Mouse (Mus musculus) forebrain, embryonic 16.5 days (tissue): ENCODE results near the gene Carmil1. TPM values are rescaled to one million over a fixed set of nuclear protein-coding genes. Genes with fewer than 3 reads are reported as not detected.
A peak's percentile ranks its signal among the peaks of the same experiment; 100 is the strongest.

Source experiments
- ATAC-seq: fragments of 200-750 bp; cut with Nextera tagmentation; 2 replicates; pipeline ENCODE4 v1.8.0; 2017; ENCODE audit warnings: mild to moderate bottlenecking, moderate library complexity
- H3K27ac ChIP-seq: fragments of 300-500 bp; sonication (generic); 2 replicates; pipeline ENCODE4 v1.5.1; 2014; ENCODE audit warnings: low read length, control low read depth
- H3K27me3 ChIP-seq: fragments of 300-500 bp; sonication (generic); replicated peaks from 2 replicates; pipeline ENCODE4 v1.6.1; 2014; ENCODE audit warnings: low read length; ENCODE audit not compliant: control insufficient read depth, insufficient read depth
- H3K36me3 ChIP-seq: fragments of 300-500 bp; sonication (generic); 2 replicates; pipeline ENCODE4 v1.6.1; 2014; ENCODE audit not compliant: control insufficient read depth, insufficient read depth
- H3K4me1 ChIP-seq: fragments of 300-500 bp; sonication (generic); replicated peaks from 2 replicates; pipeline ENCODE4 v1.6.1; 2014; ENCODE audit warnings: low read length; ENCODE audit not compliant: control insufficient read depth, insufficient read depth
- H3K4me2 ChIP-seq: fragments of 300-500 bp; sonication (generic); 2 replicates; pipeline ENCODE4 v1.6.1; 2014; ENCODE audit warnings: mild to moderate bottlenecking, low read length, control low read depth
- H3K4me3 ChIP-seq: fragments of 300-500 bp; sonication (generic); replicated peaks from 2 replicates; pipeline ENCODE4 v1.5.1; 2014; ENCODE audit warnings: mild to moderate bottlenecking, low read length, control low read depth
- H3K9ac ChIP-seq: fragments of 300-500 bp; sonication (generic); replicated peaks from 2 replicates; pipeline ENCODE4 v1.6.1; 2014; ENCODE audit warnings: low read depth, low read length, control low read depth
- H3K9me3 ChIP-seq: fragments of 300-500 bp; sonication (generic); 2 replicates; pipeline ENCODE4 v1.6.1; 2016; ENCODE audit warnings: low read length; ENCODE audit not compliant: control insufficient read depth
- WGBS: fragments of 180-500 bp; shearing (Covaris S2); extraction: QIAGEN DNeasy Blood & Tissue Kit; methylation state at CpG from one replicate; pipeline ENCODE4 v1.1.7; 2014; 5-methylcytosine and 5-hydroxymethylcytosine counted together
- polyA plus RNA-seq: library from polyadenylated mRNA; unstranded; fragments of >200 nt; fragmentation: Nextera tagmentation; extraction: Ambion mirVana; gene quantifications from 2 replicates; pipeline ENCODE4 v1.2.1, GENCODE M21; 2015

Gene Carmil1
- polyA plus RNA-seq, 1 experiment from 2014 or later, result 53.8 TPM

DNA sequence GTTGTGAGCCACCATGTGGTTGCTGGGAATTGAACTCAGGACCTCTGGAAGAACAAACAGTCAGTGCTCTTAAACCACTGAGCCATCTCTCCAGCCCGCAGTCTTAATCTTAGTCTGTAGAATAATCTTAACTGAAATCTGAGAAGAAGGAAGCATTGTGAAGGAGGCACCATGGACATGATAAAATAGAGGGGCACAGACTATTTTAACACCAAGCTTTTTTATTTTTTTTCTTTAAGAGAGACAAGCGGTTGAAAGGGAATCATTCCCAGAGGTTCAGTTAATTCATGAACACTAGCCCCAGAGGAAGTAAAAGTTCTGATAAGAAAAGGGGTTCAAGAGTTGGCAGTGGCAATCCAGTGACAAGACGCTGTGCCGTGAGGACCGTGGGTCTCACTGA is 15.8 kb downstream of the Carmil1 start:
- Histone ChIP-seq H3K36me3 (no peaks in the 10 kb centered on the region), H3K4me2 (no peak overlapping the region), H3K27me3 (no peaks in the 10 kb centered on the region), H3K4me3 (no peak overlapping the region), H3K4me1 (peaks cover 6% of the 10 kb centered on the region), H3K9ac (no peak overlapping the region), H3K9me3 (no peaks in the 10 kb centered on the region), H3K27ac (no peak overlapping the region)
- 94% methylated on average over 5 of the region's 5 CpGs for WGBS
- no peak for ATAC-seq

DNA sequence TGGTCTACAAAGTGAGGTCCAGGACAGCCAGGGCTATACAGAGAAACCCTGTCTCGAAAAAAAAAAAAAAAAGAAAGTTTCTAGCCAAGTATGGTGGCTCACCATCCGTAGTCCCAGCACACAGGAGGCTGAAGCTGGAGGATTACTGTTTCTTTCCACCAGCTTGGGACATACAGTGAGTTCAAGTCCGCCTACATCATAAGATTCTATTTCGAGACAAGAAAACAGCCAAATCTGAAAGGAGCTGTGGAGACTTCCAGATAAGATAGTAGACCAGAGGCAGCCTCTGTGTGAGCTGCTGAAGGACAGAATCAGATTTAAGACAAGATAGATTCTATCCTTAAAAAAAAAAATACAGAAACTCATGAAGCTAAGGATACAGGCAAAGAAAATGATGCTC is 17.0 kb downstream of the Carmil1 start:
- Histone ChIP-seq H3K9ac (no peak overlapping the region), H3K4me2 (no peak overlapping the region), H3K27me3 (no peaks in the 10 kb centered on the region), H3K4me3 (no peak overlapping the region), H3K27ac (no peak overlapping the region), H3K9me3 (no peaks in the 10 kb centered on the region), H3K36me3 (no peaks in the 10 kb centered on the region), H3K4me1 (peaks cover 4% of the 10 kb centered on the region)
- ATAC-seq, result no peak
- 90% methylated on average over 4 of the region's 4 CpGs for WGBS

DNA sequence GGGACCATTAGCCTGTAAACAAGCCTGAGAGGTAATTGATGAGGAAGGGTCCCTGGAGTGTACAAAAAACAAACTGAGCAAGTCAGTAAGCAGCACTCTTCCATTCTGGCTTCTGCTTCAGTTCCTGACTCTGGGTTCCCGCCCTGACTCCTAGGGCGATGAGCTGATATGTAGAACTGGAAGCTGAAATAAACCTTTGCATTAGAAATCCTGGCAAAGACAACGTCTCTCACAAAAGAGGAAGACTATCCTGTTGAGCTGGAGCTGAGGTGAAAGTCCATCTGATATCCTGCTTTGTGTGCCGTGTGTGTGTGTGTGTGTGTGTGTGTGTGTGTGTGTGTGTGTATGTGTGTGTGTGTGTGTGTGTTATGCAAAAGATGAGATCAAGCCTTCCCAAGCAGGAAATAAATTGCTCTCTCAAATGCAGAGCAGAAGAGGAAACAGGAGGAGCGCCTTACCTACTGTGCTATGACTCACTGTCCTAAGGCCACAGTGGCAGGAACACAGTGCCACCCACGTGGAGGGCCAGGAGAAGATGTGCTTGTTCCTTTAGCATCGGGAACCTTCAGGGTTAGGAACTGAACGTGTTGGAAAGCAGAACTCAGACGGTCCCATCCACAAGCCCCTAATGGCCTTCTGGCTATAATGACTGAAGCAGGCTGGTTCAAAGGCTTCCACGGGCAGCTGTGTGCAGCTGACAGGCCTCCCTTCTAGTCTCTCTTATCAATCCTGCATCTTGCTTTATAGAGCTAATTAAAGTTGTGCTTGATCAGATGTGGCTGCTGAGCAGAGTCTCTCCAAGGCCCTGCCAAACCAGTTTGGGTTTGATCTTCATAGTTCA is 19.6 kb downstream of the Carmil1 start:
- no peak overlapping the region for H3K4me3 ChIP-seq

DNA sequence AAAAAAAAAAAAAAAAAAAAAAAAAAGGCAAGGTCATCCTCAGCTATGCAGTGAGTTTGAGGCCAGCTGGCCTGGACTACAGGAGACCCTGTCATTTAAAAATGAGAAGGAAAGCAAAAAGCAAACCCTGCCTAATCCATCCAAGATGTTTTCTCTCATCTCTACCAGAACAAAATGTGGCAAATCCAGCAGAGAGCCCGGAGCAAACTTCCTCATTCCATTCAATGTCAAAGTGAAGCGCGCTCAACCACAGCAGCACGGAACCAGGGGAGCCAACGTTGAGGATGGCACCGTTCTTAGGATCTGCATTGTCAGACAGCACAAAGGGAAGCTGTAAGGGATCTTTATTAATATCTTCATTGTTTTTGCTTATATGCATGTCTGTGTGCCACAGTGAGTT is 22.8 kb downstream of the Carmil1 start:
- WGBS, result 89% methylated on average over 6 of the region's 6 CpGs

More for the DNA sequence above, 19.6 kb downstream of the Carmil1 start:
- no peak overlapping the region for H3K9ac ChIP-seq
- H3K9me3 ChIP-seq, result no peaks in the 10 kb centered on the region
- no peak overlapping the region for H3K4me2 ChIP-seq
- ATAC-seq, result no peak
- H3K36me3 ChIP-seq, result no peaks in the 10 kb centered on the region
- WGBS, result 76% methylated on average over 10 of the region's 10 CpGs
- H3K4me1 ChIP-seq, result no peaks in the 10 kb centered on the region
- no peak overlapping the region for H3K27ac ChIP-seq
- no peaks in the 10 kb centered on the region for H3K27me3 ChIP-seq

DNA sequence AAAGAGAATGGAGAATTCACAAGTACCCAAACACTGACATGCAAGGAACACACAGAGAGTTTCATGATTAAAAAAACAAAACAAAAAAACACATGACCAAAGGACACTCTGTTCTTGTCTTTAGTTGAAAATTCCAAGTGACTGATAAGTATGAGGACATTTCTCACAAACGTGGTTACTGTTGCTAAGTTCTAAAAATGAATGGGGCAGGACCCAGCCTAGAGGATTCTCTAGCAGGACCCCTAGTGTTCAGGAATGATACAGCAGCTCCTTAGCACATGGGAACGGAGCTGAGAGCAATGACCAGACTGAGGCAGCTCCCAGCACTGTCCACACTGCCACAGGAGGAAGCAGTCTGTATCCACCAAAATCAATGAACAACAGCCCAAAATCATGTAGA is 26.6 kb downstream of the Carmil1 start:
- H3K27ac ChIP-seq, result no peak overlapping the region
- no peaks in the 10 kb centered on the region for H3K27me3 ChIP-seq
- H3K4me3 ChIP-seq, result no peak overlapping the region
- no peaks in the 10 kb centered on the region for H3K4me1 ChIP-seq
- H3K9ac ChIP-seq, result no peak overlapping the region
- ATAC-seq, result 0 out of 2 replicates have a peak, but pooled peaks have one; percentile 57
- 28% methylated on average over 2 of the region's 2 CpGs for WGBS
- no peaks in the 10 kb centered on the region for H3K36me3 ChIP-seq
- no peaks in the 10 kb centered on the region for H3K9me3 ChIP-seq
- H3K4me2 ChIP-seq, result no peak overlapping the region

More for the DNA sequence above, 22.8 kb downstream of the Carmil1 start:
- no peak for ATAC-seq
- H3K4me3 ChIP-seq, result no peak overlapping the region
- no peak overlapping the region for H3K4me2 ChIP-seq
- no peak overlapping the region for H3K9ac ChIP-seq
- no peak overlapping the region for H3K27ac ChIP-seq
- H3K36me3 ChIP-seq, result no peaks in the 10 kb centered on the region
- no peaks in the 10 kb centered on the region for H3K9me3 ChIP-seq
- H3K4me1 ChIP-seq, result no peaks in the 10 kb centered on the region
- no peaks in the 10 kb centered on the region for H3K27me3 ChIP-seq

DNA sequence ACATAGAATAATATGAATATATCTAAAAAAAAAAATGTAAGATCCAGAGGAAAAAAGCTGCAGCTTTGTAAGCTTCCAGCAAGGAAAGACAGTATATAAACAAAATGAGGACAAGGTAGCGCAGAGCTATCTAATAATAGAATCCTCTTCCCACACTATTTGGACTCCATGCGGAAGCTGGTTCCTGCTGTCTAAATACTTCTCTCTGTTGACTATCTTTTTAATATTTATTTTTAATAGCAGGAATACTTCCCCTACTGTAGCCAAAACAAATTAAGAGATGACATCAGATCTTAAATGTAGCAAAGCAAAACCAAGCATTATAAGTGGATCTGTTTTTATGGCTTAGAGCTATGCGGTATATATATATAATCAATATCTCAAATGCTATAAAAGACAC is 27.0 kb downstream of the Carmil1 start:
- no peak for ATAC-seq
- Histone ChIP-seq H3K27me3 (no peaks in the 10 kb centered on the region), H3K9ac (no peak overlapping the region), H3K4me2 (no peak overlapping the region), H3K4me3 (no peak overlapping the region), H3K9me3 (no peaks in the 10 kb centered on the region), H3K4me1 (no peaks in the 10 kb centered on the region), H3K27ac (no peak overlapping the region), H3K36me3 (no peaks in the 10 kb centered on the region)
- 90% methylated on average over 3 of the region's 3 CpGs for WGBS

DNA sequence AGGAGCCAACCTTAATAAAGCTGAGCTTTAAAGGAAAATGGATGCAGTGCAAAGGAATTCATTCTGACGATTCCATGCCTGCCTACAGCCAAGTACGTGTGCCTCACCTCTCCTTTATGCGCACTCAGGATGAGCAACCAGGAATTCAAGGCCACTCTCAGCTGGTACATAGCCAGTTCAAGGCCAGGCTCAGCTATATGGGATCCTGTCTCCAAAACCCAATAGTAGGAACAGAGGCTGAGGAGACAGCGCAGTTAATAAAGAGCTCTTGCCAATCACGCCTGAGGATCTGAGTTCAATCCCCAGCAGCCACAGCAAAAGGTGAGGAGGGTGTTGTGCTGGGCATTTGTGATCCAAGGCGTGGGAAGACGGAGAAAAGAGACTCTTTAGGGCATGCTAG is 29.4 kb downstream of the Carmil1 start:
- H3K4me3 ChIP-seq, result no peak overlapping the region
- no peak for ATAC-seq

DNA sequence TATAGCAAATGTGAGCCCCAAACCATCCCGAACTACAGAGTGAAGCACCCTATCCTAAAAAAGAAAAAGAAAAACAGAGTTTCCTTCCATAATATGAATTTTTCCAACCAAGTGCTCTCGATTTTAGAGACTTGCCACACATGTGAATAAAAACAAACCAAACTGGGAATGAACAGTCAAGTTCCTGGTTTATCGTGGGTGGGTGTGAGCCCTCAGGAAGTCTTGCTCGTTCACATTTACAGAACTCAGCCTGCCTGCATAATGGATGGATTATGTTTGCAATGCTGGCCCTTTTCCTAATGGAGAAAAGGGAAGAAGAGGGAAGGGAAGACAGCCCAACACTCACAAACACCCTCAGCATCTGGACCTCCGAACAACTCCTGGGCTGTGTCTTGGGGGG is 32.7 kb downstream of the Carmil1 start:
- Histone ChIP-seq H3K36me3 (no peaks in the 10 kb centered on the region), H3K4me1 (peaks cover 1% of the 10 kb centered on the region), H3K4me2 (no peak overlapping the region), H3K4me3 (no peak overlapping the region), H3K27ac (no peak overlapping the region), H3K9ac (no peak overlapping the region), H3K27me3 (no peaks in the 10 kb centered on the region), H3K9me3 (no peaks in the 10 kb centered on the region)
- no peak for ATAC-seq
- WGBS, result 76% methylated on average over 5 of the region's 5 CpGs

More for the DNA sequence above, 29.4 kb downstream of the Carmil1 start:
- Histone ChIP-seq H3K36me3 (no peaks in the 10 kb centered on the region), H3K27ac (no peak overlapping the region), H3K27me3 (no peaks in the 10 kb centered on the region), H3K4me2 (no peak overlapping the region), H3K4me1 (no peaks in the 10 kb centered on the region), H3K9ac (no peak overlapping the region), H3K9me3 (no peaks in the 10 kb centered on the region)
- WGBS, result 88% methylated on average over 7 of the region's 7 CpGs

DNA sequence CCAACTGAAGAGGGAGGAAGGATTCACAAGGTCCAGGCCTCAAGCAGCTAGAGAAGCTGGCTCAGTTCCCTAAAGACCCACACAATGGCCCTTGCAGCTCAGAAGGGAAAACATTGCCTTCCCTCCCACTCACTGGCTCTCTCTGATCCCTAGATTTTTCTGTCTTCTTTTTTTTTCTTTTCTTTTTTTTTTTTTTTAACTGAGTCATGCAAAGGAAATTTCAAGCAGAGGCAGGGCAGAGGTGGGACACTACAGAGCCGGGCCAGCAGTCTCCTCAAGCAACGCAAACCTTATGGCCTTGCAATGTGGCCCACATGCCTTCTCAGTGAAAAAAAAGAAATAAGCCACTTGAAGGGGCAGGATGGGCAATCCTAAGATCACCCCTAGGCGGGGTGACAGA is 33.2 kb downstream of the Carmil1 start:
- H3K4me2 ChIP-seq, result no peak overlapping the region
- ATAC-seq, result no peak
- H3K36me3 ChIP-seq, result no peaks in the 10 kb centered on the region
- H3K4me3 ChIP-seq, result no peak overlapping the region
- peaks cover 6% of the 10 kb centered on the region for H3K4me1 ChIP-seq
- whole genome bisulfite sequencing, result 87% methylated on average over 3 of the region's 3 CpGs
- H3K9me3 ChIP-seq, result no peaks in the 10 kb centered on the region
- no peaks in the 10 kb centered on the region for H3K27me3 ChIP-seq
- no peak overlapping the region for H3K9ac ChIP-seq
- no peak overlapping the region for H3K27ac ChIP-seq
